Mouse (Mus musculus) adrenal gland, adult 2 months (tissue): ENCODE results near the gene Cirbp. TPM values are rescaled to one million over a fixed set of nuclear protein-coding genes. Genes with fewer than 3 reads are reported as not detected.
A peak's percentile ranks its signal among the peaks of the same experiment; 100 is the strongest.

Experiments used
- DNase-seq: peaks from one replicate; pipeline ENCODE4 v3.0.0; 2021
- polyA plus RNA-seq: library from polyadenylated mRNA; depleted of rRNA; stranded (reverse); fragments of >200 nt; gene quantifications from 2 replicates; pipeline ENCODE4 v1.2.3, GENCODE M21; 2012
- total RNA-seq, 2 experiments: library from RNA; stranded (reverse); gene quantifications; 2 replicates each; pipeline ENCODE4 v1.2.3; 2021

The Cirbp gene
- total and polyA plus RNA-seq, 3 experiments = 30.6 to 108 (median 77.0) TPM

GRCm38 (mm10) chr10:80177441-80178279 lies 11.9 kb downstream of the Cirbp start:
- DNase-seq = peak; percentile 92

GRCm38 (mm10) chr10:80179068-80180051 lies 13.6 kb downstream of the Cirbp start, which contains the start of gene Efna2:
Gene Efna2 (plus strand): TSS chr10:80179482.
- peak; percentile 78 for DNase-seq

GRCm38 (mm10) chr10:80180288-80180687 lies 14.5 kb downstream of the Cirbp start:
- no peak for DNase-seq

GRCm38 (mm10) chr10:80180823-80181222 lies 15.0 kb downstream of the Cirbp start:
- no peak for DNase-seq

- no peak for DNase-seq
Observed at GRCm38 (mm10) chr10:80182547-80182946, 16.8 kb downstream of the Cirbp start.

GRCm38 (mm10) chr10:80186649-80187048 lies 20.9 kb downstream of the Cirbp start:
- DNase-seq = no peak

- DNase-seq = no peak
Observed at GRCm38 (mm10) chr10:80187739-80188138, 22.0 kb downstream of the Cirbp start.

GRCm38 (mm10) chr10:80188453-80189024 lies 22.8 kb downstream of the Cirbp start:
- DNase-seq = no peak

GRCm38 (mm10) chr10:80189999-80190398 lies 24.2 kb downstream of the Cirbp start:
- DNase-seq = no peak

GRCm38 (mm10) chr10:80190491-80191051 lies 24.8 kb downstream of the Cirbp start:
- peak; percentile 77 for DNase-seq

- DNase-seq = no peak
Observed at GRCm38 (mm10) chr10:80193976-80194375, 28.2 kb downstream of the Cirbp start.

GRCm38 (mm10) chr10:80194441-80194840 lies 28.7 kb downstream of the Cirbp start:
- DNase-seq = no peak

GRCm38 (mm10) chr10:80196167-80196566 lies 30.4 kb downstream of the Cirbp start:
- DNase-seq = no peak

- no peak for DNase-seq
Observed at GRCm38 (mm10) chr10:80196778-80197581, 31.2 kb downstream of the Cirbp start.

- peak; percentile 85 for DNase-seq
Observed at GRCm38 (mm10) chr10:80199440-80200008, 33.7 kb downstream of the Cirbp start.

GRCm38 (mm10) chr10:80200485-80200884 lies 34.7 kb downstream of the Cirbp start:
- DNase-seq = no peak

- no peak for DNase-seq
Observed at GRCm38 (mm10) chr10:80204055-80204454, 38.3 kb downstream of the Cirbp start.

- no peak for DNase-seq
Observed at GRCm38 (mm10) chr10:80207201-80207600, 41.4 kb downstream of the Cirbp start.

GRCm38 (mm10) chr10:80207676-80208075 lies 41.9 kb downstream of the Cirbp start:
- DNase-seq = no peak

- DNase-seq = no peak
Observed at GRCm38 (mm10) chr10:80208248-80208647, 42.5 kb downstream of the Cirbp start.
